Mouse (Mus musculus): ENCODE measurements around the gene Lrp10. TPM values are rescaled to one million over a fixed set of nuclear protein-coding genes. Genes with fewer than 3 reads are reported as not detected.

Gene Lrp10
- 10 to 100 TPM; 77.0 to 88.0 TPM for total RNA-seq (2021)
- long read RNA-seq, experiment 1, full-length matches to known transcripts: 103 of 136 reads
- long read RNA-seq, experiment 1, partial matches to known transcripts: 26 of 136 reads
- long read RNA-seq, experiment 1, other reads (novel, unspliced or antisense): 7 of 136 reads
- long read RNA-seq, experiment 2, full-length matches to known transcripts: 107 of 163 reads
- long read RNA-seq, experiment 2, partial matches to known transcripts: 42 of 163 reads
- long read RNA-seq, experiment 2, other reads (novel, unspliced or antisense): 14 of 163 reads

DNA sequence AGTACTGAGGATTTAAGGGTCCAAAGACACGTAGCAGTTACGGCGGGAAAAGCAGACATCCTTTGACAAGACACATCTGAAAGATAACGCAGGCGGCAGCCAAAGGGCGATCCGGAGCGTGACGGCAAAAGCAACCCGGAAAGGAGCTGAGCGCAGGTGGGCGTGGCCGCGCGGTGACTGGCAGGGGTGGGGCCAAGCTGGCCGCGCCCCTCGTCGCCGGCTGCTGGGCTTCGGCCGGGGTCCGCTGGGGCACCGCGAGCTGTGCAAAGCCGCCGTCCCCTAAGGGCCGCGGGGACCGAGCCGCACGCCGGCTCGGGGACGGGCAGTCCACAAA, at the start of gene Lrp10:
TSS of gene Lrp10 (plus strand) at position 179 of the 334 bp plus-strand sequence.
- DNase-seq (ENCODE audit: low spot score in 2 of 2): peak; percentile 73 to 76

DNA sequence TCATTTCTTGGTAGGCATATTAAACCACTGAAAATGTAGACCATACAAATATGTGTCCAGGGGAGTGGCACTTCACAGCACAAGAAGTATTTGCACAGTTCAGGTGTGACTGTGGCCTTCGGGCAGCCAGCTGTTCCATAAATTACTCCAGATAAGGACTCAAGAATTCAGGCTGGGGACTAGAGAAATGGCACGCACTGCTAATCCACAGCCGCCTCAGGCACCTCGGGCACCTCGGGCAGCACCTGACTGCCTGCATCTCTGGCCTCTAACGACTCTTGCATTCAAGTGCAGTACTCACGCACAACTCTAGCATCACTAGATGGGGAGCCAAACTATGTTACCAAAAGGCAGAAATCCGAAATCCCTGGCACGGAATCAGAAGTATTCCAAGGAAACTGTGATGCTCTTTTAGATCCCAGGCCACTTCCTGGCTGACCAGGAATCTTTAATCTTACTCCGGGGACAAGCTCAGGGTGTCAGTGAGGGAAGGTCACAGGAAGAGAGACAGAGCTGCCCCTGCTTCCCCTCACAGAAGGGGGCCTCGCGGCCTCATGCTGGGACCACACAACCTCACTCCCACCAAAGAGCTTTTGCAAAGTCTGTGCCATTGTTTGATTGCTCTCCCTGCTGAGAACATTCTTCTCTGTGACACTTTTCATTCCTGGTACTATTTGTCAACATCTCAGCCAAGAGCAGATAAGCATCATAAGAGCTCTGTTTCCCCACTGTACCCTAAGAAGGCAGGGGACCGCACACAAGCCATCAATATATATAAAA, 48.5 kb upstream of the Lrp10 start:
- no peak for DNase-seq (ENCODE audit: low spot score in 2 of 2)

DNA sequence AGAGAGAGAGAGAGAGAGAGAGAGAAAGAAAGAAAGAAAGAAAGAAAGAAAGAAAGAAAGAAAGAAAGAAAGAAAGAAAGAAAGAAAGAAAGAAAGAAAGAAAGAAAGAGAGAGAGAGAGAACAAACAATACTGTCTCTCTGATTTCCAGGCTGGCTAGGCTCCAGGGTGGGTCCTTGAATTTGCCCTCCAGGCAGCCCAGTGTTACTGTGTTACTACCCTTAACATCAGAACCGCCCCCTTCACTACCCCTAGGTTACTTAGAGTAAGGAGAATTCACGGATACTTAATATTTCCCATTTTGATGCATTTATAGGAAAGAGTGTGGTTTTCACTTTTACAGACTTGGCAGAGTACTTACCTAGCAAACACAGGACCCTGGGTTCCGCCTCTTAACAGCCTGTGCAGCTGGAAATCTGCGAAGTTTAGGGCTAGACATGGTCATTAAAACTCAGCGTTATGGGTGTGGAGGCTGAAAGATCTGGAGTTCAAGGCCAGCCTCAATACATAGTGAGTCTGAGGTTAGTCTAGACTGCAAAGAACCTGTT, 47.6 kb upstream of the Lrp10 start:
- no peak for DNase-seq (ENCODE audit: low spot score in 2 of 2)

DNA sequence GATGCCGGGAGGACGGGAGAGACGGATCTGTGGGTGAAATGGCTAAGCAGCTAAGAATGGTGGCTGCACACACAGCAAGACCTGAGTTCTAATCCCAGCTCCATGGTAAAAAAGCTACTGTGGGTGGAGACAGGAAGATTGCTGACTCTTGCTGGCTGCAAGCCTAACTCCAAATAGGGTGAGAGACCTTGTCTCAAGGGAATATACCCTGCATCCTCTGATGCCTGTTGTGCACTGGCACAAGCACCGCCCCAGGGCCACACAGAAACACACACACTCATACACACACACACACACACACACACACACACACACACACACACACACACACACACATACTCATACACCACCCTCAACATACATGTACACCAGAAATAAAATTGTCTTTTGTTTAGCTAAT, 47.1 kb upstream of the Lrp10 start:
- no peak for DNase-seq (ENCODE audit: low spot score in 2 of 2)

DNA sequence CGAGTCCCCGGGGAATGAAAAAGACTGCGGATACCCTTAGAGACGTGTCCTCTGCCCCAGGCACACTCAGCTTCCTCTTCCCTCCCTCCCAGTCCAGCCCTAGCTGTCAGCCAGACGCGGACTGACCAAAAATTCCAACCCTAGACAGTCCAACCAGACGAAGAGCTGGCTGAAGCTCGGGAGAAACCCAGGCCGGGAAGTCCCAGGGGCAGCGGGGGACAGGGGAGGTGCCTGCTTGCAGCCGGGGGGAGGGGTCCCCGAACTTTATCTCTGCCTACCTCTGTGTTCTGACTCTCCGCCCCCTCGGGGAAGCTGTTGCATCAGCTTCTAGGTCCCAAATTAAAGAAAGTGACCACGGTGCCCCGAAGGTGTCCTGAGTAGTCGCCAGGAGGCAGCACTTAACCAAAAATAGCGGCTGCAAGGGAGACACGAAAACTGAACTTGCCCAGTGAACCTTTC, 46.3 kb upstream of the Lrp10 start, which contains the start of gene Slc7a7:
TSS of gene Slc7a7 (minus strand) at position 158 of the 459 bp plus-strand sequence.
- no peak for DNase-seq (ENCODE audit: low spot score in 2 of 2)

DNA sequence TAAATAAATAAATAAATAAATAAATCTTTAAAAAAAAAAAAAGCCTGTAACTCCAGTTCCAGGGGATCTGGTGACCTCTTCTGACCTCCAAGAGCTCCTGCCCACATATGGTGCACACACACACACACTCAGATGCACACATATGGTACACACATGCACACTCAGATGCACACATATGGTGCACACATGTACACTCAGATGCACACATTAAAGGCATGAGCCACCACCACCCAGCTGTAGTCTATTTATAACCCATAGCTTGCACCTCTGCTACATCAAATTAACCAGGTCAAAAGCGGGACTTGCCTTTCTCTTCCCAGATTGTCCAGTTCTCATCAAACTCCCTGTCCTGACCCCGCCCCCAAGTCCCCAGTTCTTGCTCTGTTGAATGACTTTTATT, 42.9 kb upstream of the Lrp10 start:
- no peak for DNase-seq (ENCODE audit: low spot score in 2 of 2)

DNA sequence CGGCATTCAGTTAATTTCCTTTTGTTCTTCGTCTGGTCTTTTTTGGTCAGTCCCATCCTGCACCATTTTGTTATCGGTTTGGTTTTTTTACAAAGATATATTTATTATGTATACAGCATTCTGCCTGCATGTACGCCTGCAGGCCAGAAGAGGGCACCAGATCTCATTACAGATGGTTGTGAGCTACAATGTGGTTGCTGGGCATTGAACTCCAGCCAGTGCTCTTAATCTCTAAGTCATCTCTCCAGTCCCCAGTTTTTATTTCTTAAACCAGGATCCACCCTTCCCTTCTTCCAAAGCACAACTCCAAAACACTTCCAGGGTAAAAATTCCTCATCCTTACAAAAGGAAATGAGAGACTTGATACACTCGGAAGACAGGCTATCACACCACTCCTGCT, 40.5 kb upstream of the Lrp10 start:
- DNase-seq (ENCODE audit: low spot score in 2 of 2): no peak

DNA sequence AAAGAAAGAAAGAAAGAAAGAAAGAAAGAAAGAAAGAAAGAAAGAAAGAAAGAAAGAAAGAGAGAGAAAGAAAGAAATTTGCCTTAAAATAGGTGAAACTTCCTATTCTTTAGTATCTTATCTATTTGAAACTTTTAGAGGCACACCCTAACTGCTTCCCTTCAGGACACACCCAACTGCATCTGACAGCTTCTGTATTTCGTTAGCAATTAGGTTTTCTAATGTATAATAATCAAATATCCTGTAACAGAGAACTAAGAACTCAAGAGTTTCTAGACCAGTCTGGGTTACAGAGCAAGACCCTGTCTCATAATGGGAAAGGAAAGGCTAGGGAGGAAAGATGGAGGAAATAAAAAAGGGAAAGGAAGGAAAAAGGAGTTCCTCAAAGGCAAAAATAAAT, 39.3 kb upstream of the Lrp10 start:
- DNase-seq (ENCODE audit: low spot score in 2 of 2): no peak

DNA sequence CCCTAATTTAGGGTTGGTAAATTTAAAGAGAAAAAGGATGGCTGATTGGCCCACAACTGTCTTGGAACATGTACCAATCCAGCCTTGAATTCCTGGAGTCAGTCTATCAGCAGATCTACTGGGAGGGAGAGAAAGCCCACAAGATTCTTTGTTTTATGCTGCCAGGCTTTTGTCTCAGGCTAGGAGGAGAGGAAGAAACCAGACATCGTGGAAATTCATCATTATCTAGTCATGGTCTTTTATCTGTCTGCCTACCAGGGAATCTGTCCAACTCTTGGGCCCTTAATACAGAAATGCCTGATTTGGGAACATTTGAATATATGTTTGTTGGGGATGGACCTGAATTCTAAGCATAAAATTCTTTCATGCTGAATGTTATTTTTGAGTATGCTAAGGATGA, 38.4 kb upstream of the Lrp10 start:
- no peak for DNase-seq (ENCODE audit: low spot score in 2 of 2)

DNA sequence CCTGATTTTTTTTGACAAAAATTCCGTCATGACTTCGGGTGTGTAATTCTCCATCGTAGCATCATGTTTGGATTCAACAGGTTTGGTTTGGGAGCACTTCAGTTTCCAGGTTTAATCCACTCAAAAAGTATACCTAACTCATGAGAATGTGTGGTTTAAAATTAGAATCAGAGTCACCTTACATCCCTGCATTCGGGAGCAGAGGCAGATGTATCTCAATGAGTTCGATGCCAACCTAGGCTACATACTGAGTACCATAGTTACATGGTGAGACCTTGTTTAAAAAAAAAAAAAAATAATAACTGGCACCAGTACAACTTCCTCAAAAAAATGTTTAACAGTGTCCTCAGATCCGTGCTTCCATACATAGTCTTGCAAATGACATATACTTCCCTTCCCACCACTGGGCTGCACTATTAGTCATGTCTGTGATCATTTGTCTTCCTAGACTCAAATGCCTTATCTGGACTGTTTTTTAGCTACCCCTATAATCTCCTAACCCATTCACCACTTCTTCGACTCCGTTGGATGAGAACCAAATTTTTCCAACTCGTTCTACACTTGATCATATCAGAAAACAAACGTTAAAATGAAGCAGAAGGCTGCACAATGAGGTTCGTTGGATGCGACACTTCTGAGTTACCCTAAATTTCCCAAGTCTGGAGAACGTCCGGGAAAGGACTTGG, 37.8 kb upstream of the Lrp10 start:
- DNase-seq (ENCODE audit: low spot score in 2 of 2): no peak

DNA sequence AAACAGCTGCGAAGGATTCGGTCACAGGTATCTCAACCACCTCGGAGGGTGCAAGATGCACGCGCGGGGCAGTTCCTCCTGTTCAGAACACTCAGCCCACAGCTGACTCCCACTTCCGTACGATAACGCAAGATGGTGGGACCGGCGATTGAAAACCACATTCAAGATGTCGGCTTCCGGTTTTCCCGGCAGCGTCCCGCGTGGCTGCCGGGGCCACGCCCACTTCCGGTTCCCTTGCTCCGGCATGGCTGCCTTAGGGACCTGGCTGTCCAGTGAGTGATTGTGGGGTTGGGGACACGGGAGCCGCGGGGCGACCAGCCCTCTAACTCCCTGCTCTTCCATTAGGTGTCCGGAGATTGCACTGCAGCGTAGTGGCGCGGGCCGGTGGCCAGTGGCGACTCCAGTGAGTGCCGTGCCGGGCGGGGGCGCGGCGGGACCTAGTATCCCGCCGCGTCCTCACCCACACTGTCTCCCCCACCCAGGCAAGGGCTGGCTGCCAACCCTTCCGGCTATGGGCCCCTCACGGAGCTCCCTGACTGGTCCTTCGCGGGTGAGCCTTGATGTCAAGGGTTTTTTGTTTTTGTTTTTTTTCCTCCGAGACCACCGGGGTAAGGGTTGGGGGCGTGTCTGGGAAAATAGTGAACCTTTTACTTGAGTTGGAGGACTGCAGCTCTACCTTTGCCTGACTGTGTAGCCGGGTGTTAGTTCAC, 37.1 kb upstream of the Lrp10 start, which contains the start of gene Mrpl52:
TSS of gene Mrpl52 (plus strand) at position 221 of the 710 bp plus-strand sequence.
- DNase-seq (ENCODE audit: low spot score in 2 of 2): peak; percentile 81 to 85

DNA sequence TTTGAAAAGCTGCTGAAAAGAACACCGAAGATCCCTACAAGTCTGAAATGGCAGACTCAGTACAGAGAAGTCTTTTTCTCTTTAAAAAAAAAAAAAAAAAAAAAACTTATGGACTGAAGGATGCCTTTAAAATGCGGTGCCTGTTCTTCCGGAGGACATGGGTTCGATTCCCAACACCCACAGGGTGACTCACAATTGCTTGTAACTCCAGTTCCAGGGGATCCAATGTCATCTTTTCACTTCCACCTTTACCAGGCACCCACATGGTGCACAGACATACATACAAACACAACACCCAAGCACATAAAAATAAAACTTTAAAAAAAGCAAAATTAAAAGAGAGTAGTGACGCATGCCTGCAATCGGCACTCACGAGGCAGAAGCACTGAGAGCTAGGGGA, 36.2 kb upstream of the Lrp10 start:
- DNase-seq (ENCODE audit: low spot score in 2 of 2): no peak

DNA sequence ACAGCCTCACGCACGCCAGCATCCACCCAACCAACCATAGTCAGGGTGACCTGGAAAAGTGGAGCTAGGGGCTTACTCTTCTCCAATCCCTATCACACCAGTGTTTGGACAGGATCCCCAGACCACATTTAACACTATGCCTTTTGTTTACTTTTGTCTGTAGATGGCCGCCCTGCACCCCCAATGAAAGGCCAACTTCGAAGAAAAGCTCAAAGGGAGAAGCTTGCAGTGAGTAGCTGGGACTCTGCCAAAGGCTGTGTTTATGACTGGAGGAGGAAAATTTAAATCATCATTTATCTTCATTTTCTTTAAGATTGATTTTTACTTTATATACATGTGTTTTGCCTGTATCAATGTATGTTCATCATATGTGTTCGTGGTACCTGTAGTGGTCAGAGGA, 35.5 kb upstream of the Lrp10 start:
- no peak for DNase-seq (ENCODE audit: low spot score in 2 of 2)

DNA sequence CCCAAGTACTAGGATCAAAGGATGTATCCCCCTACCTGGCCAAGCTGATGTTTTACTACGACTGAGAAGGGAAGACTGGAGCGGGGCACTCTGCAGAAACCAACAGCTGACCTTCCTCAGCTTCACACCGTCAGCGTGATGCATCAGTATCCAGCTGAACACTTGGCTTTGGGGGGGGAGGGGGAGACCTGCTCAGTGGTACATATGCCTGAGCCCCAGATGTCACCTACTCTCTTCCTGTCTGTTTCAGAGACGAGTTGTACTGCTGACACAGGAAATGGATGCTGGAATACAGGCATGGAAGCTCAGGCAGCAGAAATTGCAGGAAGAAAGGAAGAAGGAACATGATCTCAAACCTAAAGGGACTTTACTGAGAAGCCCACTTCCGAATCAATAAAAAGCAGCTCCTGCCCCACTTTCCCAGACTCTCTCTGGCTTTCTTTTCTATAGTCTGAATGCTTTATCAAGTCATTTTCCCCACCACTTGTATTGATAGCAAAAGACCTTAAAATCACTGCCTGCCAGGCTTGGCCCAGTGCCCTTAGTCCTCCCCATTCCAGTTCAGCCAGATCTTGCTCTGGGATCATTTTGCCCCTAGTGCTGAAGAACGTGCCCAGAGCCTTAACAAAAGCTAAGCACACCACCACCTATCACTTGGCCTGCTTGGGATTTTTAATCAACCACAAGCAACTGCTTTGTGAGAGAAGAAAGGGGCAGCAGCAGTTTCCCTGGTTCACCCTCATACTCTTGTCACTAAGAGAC, 34.4 kb upstream of the Lrp10 start:
- DNase-seq (ENCODE audit: low spot score in 2 of 2): no peak

DNA sequence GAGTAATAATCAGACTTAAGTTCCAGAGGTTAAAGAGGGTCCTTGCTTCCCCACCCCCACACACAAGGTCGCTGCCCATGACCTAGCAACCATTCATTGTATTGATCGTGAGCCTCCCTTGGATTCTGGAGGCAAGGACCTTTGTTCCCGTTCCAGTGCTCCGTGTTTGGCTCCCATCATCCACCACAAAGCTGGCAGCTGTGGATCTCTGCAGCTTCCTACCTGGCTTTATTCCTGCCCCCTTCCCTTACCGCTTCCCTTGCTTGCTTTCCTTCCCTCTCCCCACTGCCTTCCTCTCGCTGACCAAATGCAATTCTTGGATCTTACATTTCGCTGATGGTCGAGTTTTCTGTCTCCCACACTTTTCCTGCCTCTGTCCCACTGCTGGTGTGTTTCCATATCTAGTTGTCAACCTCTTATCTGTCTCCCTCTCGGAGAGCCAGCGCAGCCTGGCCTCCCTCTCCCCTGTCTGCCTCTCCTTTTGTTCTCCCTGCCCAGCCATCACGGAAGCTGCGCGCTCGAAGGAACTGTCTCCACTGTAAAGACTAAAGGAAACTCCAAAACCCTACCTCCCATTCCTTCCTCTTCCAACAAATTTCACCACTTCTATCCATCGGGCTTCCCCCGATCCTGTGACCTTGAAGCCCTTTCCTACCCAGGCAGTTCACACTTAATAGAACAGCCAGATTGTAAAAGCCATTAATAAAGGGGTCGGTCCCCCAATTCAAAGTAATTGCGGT, 33.4 kb upstream of the Lrp10 start:
- no peak for DNase-seq (ENCODE audit: low spot score in 2 of 2)

DNA sequence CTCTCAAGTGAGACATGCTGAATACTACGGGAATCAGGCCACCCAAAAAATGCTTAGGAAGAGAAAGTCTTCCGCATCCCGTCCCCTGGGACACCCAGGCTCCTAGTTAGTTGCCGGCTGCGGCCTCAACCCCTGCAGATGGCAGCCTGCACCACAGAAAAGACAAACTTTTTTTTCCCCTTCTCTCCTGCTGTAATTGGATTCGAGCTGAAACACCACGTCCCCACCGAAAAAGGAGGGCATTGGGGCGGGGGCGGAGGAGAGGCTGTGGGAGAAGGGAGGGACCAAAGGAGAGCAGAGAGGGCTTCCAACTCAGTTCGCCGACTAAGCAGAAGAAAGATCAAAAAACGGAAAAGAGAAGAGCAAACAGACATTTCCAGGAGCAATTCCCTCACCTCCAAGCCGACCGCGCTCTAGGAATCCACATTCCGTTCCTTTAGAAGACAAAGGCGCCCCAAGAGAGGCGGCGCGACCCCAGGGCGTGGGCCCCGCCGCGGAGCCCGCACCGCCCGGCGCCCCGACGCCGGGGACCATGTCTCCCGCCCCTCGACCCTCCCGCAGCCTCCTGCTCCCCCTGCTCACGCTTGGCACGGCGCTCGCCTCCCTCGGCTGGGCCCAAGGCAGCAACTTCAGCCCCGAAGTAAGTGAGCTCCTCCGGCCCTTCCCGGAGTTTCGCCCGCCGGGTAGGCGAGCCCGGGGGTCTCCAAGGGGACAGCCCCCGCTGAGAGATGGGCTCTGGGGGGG, 32.4 kb upstream of the Lrp10 start, which contains the start of gene Mmp14:
TSS of gene Mmp14 (plus strand) at position 279 of the 744 bp plus-strand sequence.
- DNase-seq (ENCODE audit: low spot score in 2 of 2): peak in 1 of 2 experiments; percentile 66

DNA sequence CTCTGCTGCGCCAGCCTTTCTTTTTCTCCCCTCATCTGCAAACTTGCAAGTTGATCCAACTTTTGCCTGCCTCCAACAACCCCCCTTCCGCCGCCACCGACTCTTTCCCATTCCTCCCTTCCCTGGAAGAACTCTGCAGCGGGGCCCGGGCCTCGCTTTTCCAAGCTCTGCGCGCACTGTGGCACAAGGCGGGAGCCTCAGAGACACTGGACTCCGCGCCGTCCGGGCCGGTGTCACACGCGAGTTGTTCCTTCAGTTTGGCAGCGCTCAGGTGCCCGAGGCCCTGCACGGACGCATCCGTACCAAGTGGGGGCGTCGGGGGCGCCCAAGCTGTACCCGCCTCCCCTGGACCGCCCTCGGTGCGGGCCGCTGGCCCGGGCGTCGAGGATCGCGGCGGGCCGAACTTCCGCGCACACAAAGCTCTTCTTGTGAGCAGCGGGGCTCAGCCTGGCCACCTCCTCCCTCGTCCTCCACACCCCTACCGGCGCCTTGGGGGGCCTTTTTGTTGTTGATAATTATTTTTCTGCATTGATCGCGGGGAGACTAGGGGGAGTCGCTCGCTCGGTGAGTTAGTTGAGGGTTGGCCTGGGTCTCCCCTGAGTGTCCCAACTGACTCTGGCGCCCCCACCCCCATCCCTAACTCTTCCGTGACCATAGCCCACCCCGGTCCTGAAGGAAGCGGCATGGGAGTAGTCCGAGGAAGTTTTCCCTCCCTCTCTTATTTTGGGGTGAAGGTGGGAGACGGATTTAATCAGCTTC, 31.7 kb upstream of the Lrp10 start:
- DNase-seq (ENCODE audit: low spot score in 2 of 2): no peak

Measured in adrenal gland, postnatal 4 days (tissue).